Mouse (Mus musculus): Measurements from ENCODE around the gene Crebl2. TPM values are rescaled to one million over a fixed set of nuclear protein-coding genes. Genes with fewer than 3 reads are reported as not detected.

Crebl2 gene
- polyA plus RNA-seq, 1 experiment from 2014 or later, result 1.8 TPM

DNA sequence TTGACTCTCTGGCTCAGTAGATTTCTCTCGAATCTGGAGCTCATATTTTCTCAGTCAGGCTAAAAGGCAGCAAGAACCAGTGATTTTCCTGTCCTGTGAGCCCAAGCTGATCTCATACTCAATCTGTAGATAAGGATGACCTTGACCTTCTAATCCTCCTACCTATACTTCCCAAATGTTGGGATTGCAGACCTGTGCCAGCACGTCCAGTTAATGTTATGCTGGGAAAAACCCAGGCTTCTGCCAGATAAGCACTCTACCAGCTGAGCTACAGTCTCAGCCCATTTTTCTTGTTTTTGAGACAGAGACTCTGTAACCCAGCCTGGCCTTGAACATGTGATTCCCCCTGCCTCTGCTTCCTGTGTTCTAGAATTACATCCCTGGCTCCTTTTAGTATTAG is 10.4 kb downstream of the Crebl2 start:
- no peaks in the 10 kb centered on the region for H3K4me1 ChIP-seq (ENCODE audit: control insufficient read depth, insufficient read depth, low read length)
- no peaks in the 10 kb centered on the region for H3K36me3 ChIP-seq (ENCODE audit: control insufficient read depth, insufficient read depth, low read length)
- no peak overlapping the region for H3K4me3 ChIP-seq (ENCODE audit: low read depth, low read length)
- no peaks in the 10 kb centered on the region for H3K27me3 ChIP-seq (replicated peaks; ENCODE audit: control insufficient read depth, insufficient read depth, low read length)
- H3K27ac ChIP-seq (ENCODE audit: low read depth, low read length), result no peak overlapping the region
- no peak for DNase-seq (ENCODE audit: low spot score)
- 80% methylated on average over 2 of the region's 2 CpGs for WGBS
- H3K4me2 ChIP-seq (ENCODE audit: low read length), result no peak overlapping the region
- no peak overlapping the region for H3K9ac ChIP-seq (ENCODE audit: low read length)
- no peak for ATAC-seq
- H3K9me3 ChIP-seq (replicated peaks; ENCODE audit: control insufficient read depth, low read length), result no peaks in the 10 kb centered on the region

DNA sequence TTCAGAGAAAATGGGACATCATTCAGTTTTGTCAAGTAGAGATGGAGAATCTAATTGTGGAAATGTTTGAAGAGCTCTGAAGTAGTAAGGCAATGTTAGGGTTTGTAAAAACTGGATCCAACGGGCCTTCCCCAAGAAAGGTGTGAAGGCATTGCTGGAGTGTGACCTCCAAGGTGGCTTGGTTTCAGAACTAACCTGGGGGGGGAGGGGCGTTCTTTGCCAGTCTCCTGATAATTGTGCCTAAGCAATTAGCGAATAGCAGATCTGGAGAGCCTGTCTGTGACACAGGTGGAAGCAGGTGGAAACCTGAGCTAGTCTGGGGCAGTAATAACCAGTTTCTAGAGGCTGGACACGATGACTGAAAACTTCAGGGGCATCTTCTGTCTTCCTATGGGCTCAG is 15.8 kb downstream of the Crebl2 start:
- DNase-seq (ENCODE audit: low spot score) (no peak), ATAC-seq (no peak)
- H3K27ac ChIP-seq (ENCODE audit: low read depth, low read length), result no peak overlapping the region
- H3K9ac ChIP-seq (ENCODE audit: low read length), result no peak overlapping the region
- no peaks in the 10 kb centered on the region for H3K9me3 ChIP-seq (replicated peaks; ENCODE audit: control insufficient read depth, low read length)
- H3K36me3 ChIP-seq (ENCODE audit: control insufficient read depth, insufficient read depth, low read length), result peaks cover 3% of the 10 kb centered on the region; the same call in 1 of the 2 replicates
- no peak overlapping the region for H3K4me2 ChIP-seq (ENCODE audit: low read length)
- H3K27me3 ChIP-seq (replicated peaks; ENCODE audit: control insufficient read depth, insufficient read depth, low read length), result no peaks in the 10 kb centered on the region
- no peaks in the 10 kb centered on the region for H3K4me1 ChIP-seq (ENCODE audit: control insufficient read depth, insufficient read depth, low read length)
- no peak overlapping the region for H3K4me3 ChIP-seq (ENCODE audit: low read depth, low read length)
- WGBS, result 78% methylated on average over 4 of the region's 4 CpGs

DNA sequence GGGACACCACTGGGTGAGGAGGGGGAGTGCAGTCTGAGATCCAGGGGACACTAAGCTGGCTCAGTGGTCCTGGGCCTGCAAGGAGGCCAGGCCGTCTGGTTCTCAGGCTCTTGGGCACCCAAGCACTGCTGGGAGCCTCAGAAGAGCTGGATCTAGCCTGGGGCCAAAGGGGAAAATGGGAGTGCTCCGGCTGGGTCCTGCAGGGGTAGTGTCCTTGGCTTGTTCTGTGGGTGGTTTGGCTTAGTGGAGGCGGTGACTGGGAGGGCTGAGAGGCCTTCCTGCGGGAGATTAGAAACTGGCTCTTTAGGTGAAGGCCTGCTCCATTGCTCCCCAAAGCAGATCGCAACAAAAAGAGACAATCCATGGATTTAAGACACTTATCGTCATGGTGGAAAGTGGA is 16.4 kb downstream of the Crebl2 start:
- peaks cover 3% of the 10 kb centered on the region; the same call in 1 of the 2 replicates for H3K36me3 ChIP-seq (ENCODE audit: control insufficient read depth, insufficient read depth, low read length)
- no peaks in the 10 kb centered on the region for H3K9me3 ChIP-seq (replicated peaks; ENCODE audit: control insufficient read depth, low read length)
- H3K27me3 ChIP-seq (replicated peaks; ENCODE audit: control insufficient read depth, insufficient read depth, low read length), result no peaks in the 10 kb centered on the region
- no peak overlapping the region for H3K27ac ChIP-seq (ENCODE audit: low read depth, low read length)
- H3K4me3 ChIP-seq (ENCODE audit: low read depth, low read length), result no peak overlapping the region
- no peaks in the 10 kb centered on the region for H3K4me1 ChIP-seq (ENCODE audit: control insufficient read depth, insufficient read depth, low read length)
- no peak for ATAC-seq
- DNase-seq (ENCODE audit: low spot score), result no peak
- WGBS, result 81% methylated on average over 6 of the region's 6 CpGs
- no peak overlapping the region for H3K9ac ChIP-seq (ENCODE audit: low read length)
- no peak overlapping the region for H3K4me2 ChIP-seq (ENCODE audit: low read length)

DNA sequence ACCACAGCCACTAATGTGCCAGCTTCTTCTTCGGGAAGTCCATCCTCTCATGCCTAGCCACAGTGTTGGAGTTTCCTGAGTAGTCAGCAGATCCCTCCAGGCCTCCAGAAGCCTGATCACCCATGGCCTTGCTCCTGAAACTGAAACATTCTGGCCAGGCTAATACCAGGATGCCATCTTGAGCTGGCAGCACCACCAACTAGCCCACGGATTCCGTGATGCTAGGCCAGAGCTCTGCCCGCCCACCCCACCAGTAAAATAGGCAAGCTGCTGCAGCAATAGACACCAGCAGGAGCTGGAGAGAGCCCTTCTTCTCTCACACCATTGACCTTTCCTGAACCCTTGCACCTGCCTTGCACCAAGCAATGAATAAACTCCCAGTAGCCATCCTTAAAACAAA is 17.6 kb downstream of the Crebl2 start:
- no peak overlapping the region for H3K27ac ChIP-seq (ENCODE audit: low read depth, low read length)
- H3K27me3 ChIP-seq (replicated peaks; ENCODE audit: control insufficient read depth, insufficient read depth, low read length), result no peaks in the 10 kb centered on the region
- DNase-seq (ENCODE audit: low spot score), result no peak
- no peak overlapping the region for H3K4me3 ChIP-seq (ENCODE audit: low read depth, low read length)
- peaks cover 5% of the 10 kb centered on the region; the same call in 1 of the 2 replicates for H3K36me3 ChIP-seq (ENCODE audit: control insufficient read depth, insufficient read depth, low read length)
- H3K9ac ChIP-seq (ENCODE audit: low read length), result no peak overlapping the region
- no peak overlapping the region for H3K4me2 ChIP-seq (ENCODE audit: low read length)
- H3K4me1 ChIP-seq (ENCODE audit: control insufficient read depth, insufficient read depth, low read length), result no peaks in the 10 kb centered on the region
- WGBS, result 91% methylated on average over 4 of the region's 4 CpGs
- no peak for ATAC-seq
- no peaks in the 10 kb centered on the region for H3K9me3 ChIP-seq (replicated peaks; ENCODE audit: control insufficient read depth, low read length)

DNA sequence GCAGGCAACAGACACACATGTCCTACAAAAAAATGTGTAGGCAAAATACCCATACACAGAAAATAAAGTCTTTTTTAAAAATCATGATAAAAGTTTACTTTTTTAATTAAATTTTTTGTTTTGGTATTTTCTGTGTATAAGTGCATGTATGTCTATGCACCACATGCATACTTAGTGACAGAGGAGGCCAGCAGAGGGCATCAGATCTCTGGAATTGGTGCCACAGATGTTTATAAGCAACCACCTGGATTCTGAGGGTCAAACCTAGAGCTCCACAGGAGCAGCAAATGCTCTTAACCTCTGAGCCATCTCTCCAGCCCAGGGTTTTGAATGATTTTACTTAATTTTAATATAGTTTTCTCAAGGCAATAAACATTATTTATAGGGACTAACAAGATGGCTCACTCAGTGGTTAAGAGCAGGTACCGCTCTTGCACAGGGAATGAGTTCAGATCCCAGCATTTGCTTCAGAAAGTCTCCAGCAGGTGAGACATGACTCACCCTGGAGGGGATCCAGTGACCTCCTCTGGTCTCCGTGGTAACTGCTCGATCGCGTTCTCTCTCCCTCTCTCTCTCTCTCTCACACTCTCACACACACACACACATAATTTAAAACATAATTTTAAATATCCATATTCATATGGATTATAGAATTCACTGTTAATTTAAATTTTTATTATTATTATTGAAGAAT is 18.4 kb downstream of the Crebl2 start:
- DNase-seq (ENCODE audit: low spot score) (peak; percentile 52), ATAC-seq (peak; percentile 65; the same call in 1 of the 2 replicates)
- H3K27me3 ChIP-seq (replicated peaks; ENCODE audit: control insufficient read depth, insufficient read depth, low read length), result no peaks in the 10 kb centered on the region
- H3K9me3 ChIP-seq (replicated peaks; ENCODE audit: control insufficient read depth, low read length), result no peaks in the 10 kb centered on the region
- no peak overlapping the region for H3K27ac ChIP-seq (ENCODE audit: low read depth, low read length)
- no peak overlapping the region for H3K9ac ChIP-seq (ENCODE audit: low read length)
- no peak overlapping the region for H3K4me3 ChIP-seq (ENCODE audit: low read depth, low read length)
- H3K36me3 ChIP-seq (ENCODE audit: control insufficient read depth, insufficient read depth, low read length), result peaks cover 8% of the 10 kb centered on the region; the same call in 1 of the 2 replicates
- no peaks in the 10 kb centered on the region for H3K4me1 ChIP-seq (ENCODE audit: control insufficient read depth, insufficient read depth, low read length)
- 79% methylated on average over 5 of the region's 5 CpGs for WGBS
- H3K4me2 ChIP-seq (ENCODE audit: low read length), result no peak overlapping the region

DNA sequence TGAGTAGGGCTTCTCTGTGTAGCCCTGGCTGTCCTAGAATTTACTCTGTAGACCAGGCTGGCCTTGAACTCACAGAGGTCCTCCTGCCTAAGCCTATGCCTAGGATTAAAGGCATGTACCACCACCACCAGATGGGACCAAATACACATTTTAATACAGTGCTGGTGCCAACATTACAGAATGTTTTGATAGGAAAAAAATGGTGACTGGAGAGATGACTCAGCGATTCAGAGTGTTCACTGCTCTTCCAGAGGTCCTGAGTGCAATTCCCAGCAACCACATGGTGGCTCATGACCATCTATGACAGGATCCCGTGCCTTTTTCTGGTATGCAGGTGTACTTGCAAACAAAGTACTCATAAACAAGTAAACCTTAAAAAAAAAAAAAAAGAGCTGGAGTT is 19.5 kb downstream of the Crebl2 start:
- H3K4me1 ChIP-seq (ENCODE audit: control insufficient read depth, insufficient read depth, low read length), result no peaks in the 10 kb centered on the region
- peaks cover 8% of the 10 kb centered on the region; the same call in 1 of the 2 replicates for H3K36me3 ChIP-seq (ENCODE audit: control insufficient read depth, insufficient read depth, low read length)
- no peak overlapping the region for H3K27ac ChIP-seq (ENCODE audit: low read depth, low read length)
- DNase-seq (ENCODE audit: low spot score), result no peak
- 93% methylated on average over 2 of the region's 2 CpGs for WGBS
- H3K27me3 ChIP-seq (replicated peaks; ENCODE audit: control insufficient read depth, insufficient read depth, low read length), result no peaks in the 10 kb centered on the region
- no peak overlapping the region for H3K4me2 ChIP-seq (ENCODE audit: low read length)
- H3K9me3 ChIP-seq (replicated peaks; ENCODE audit: control insufficient read depth, low read length), result no peaks in the 10 kb centered on the region
- H3K4me3 ChIP-seq (ENCODE audit: low read depth, low read length), result no peak overlapping the region
- H3K9ac ChIP-seq (ENCODE audit: low read length), result no peak overlapping the region
- ATAC-seq, result no peak

DNA sequence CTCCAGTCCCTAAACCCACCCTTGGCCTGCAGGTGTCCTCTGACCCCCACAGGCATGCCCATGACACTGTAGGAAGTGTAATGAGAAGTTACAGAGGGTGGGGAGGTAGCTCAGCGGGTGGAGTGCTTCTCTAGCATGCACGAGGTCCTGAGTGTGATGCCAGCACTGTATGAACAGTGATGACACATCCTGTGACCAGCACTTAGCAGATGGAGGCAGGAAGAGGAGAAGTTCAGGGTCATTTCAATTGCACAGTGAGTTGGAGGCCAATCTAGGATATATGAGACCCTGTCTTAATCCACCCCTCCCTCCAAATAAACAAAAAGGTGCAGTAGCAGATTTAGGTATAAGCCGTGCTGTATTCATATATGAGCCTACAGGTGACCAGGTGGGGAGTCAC is 20.0 kb downstream of the Crebl2 start:
- H3K36me3 ChIP-seq (ENCODE audit: control insufficient read depth, insufficient read depth, low read length), result peaks cover 8% of the 10 kb centered on the region; the same call in 1 of the 2 replicates
- no peak overlapping the region for H3K27ac ChIP-seq (ENCODE audit: low read depth, low read length)
- H3K4me2 ChIP-seq (ENCODE audit: low read length), result no peak overlapping the region
- H3K9ac ChIP-seq (ENCODE audit: low read length), result no peak overlapping the region
- H3K9me3 ChIP-seq (replicated peaks; ENCODE audit: control insufficient read depth, low read length), result no peaks in the 10 kb centered on the region
- ATAC-seq (no peak), DNase-seq (ENCODE audit: low spot score) (no peak)
- no peaks in the 10 kb centered on the region for H3K27me3 ChIP-seq (replicated peaks; ENCODE audit: control insufficient read depth, insufficient read depth, low read length)
- no peak overlapping the region for H3K4me3 ChIP-seq (ENCODE audit: low read depth, low read length)
- WGBS, result 90% methylated on average over 3 of the region's 3 CpGs
- H3K4me1 ChIP-seq (ENCODE audit: control insufficient read depth, insufficient read depth, low read length), result no peaks in the 10 kb centered on the region

DNA sequence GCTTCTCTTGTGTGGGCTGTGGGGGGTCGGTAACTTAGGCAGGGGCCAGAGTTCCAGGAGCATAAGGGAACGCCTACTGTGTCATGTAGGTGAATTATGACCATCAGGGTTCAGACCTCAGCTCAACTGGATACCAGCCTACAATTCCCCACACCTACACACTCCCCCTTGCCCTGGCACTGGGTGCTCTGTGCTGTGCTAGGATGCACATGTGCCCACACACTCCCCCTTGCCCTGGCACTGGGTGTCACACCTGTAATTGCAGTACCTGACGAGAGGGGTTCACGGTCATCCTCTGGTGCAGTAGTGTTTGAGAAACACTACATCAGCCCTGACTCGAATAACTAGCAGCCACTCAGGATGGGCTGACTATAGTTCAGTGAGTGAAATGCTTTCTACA is 24.8 kb downstream of the Crebl2 start:
- DNase-seq (ENCODE audit: low spot score), result no peak
- Histone ChIP-seq H3K9ac (ENCODE audit: low read length) (no peak overlapping the region), H3K27me3 (replicated peaks; ENCODE audit: control insufficient read depth, insufficient read depth, low read length) (no peaks in the 10 kb centered on the region), H3K4me3 (ENCODE audit: low read depth, low read length) (no peak overlapping the region), H3K4me2 (ENCODE audit: low read length) (no peak overlapping the region), H3K9me3 (replicated peaks; ENCODE audit: control insufficient read depth, low read length) (no peaks in the 10 kb centered on the region), H3K36me3 (ENCODE audit: control insufficient read depth, insufficient read depth, low read length) (peaks cover 16% of the 10 kb centered on the region; the same call in 1 of the 2 replicates), H3K4me1 (ENCODE audit: control insufficient read depth, insufficient read depth, low read length) (no peaks in the 10 kb centered on the region), H3K27ac (ENCODE audit: low read depth, low read length) (no peak overlapping the region)
- no peak for ATAC-seq
- WGBS, result 88% methylated on average over 5 of the region's 5 CpGs

DNA sequence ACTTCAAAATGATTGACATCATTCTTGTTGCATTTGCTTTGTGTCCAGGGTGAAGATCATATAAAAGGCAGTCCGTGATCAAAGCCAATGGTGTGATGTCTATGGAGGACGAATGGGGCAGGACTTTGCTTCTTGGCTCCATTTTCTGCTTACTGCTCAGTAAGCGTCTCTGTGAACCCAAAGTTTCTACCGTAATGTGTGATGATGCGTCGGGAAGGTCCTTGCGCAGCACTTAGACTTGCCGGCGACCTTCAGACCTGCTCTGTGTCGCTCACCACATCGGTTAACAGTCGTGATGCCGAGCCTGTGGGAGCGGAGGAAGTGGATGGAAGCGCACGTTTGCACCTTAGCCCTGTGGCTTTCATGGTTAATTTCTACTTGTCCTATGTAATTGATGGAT is 26.0 kb downstream of the Crebl2 start:
- Histone ChIP-seq H3K4me1 (ENCODE audit: control insufficient read depth, insufficient read depth, low read length) (no peaks in the 10 kb centered on the region), H3K4me3 (ENCODE audit: low read depth, low read length) (no peak overlapping the region), H3K27me3 (replicated peaks; ENCODE audit: control insufficient read depth, insufficient read depth, low read length) (no peaks in the 10 kb centered on the region), H3K9ac (ENCODE audit: low read length) (no peak overlapping the region), H3K9me3 (replicated peaks; ENCODE audit: control insufficient read depth, low read length) (no peaks in the 10 kb centered on the region), H3K27ac (ENCODE audit: low read depth, low read length) (no peak overlapping the region), H3K4me2 (ENCODE audit: low read length) (no peak overlapping the region), H3K36me3 (ENCODE audit: control insufficient read depth, insufficient read depth, low read length) (peaks cover 14% of the 10 kb centered on the region; the same call in 1 of the 2 replicates)
- no peak for DNase-seq (ENCODE audit: low spot score)
- ATAC-seq, result no peak
- WGBS, result 90% methylated on average over 16 of the region's 16 CpGs
